Mouse (Mus musculus) spleen, adult 2 months (tissue): Measurements from ENCODE around the gene Cnot11. TPM values are rescaled to one million over a fixed set of nuclear protein-coding genes. Genes with fewer than 3 reads are reported as not detected.

Source experiments
- DNase-seq, 2 experiments: peaks; one replicate each; pipeline versions ENCODE4 v3.0.0 to v3.0.0-alpha.2; 2012 to 2021; ENCODE audit warnings: low spot score in 2 of 2, low read depth in 1 of 2
- H3K27ac ChIP-seq: fragments of 200-500 bp; 2 replicates; pipeline ENCODE4 v1.5.1; 2012; ENCODE audit warnings: low read length, inconsistent platforms; ENCODE audit not compliant: insufficient read depth
- H3K27me3 ChIP-seq: fragments of 200-500 bp; 2 replicates; pipeline ENCODE4 v1.6.1; 2012; ENCODE audit warnings: mild to moderate bottlenecking, moderate library complexity, low read length, inconsistent platforms; ENCODE audit not compliant: control insufficient read depth, insufficient read depth
- H3K36me3 ChIP-seq: fragments of 200-500 bp; 2 replicates; pipeline ENCODE4 v1.6.1; 2012; ENCODE audit warnings: mild to moderate bottlenecking, low read length, inconsistent platforms; ENCODE audit not compliant: control insufficient read depth, insufficient read depth
- H3K4me1 ChIP-seq: fragments of 200-500 bp; 2 replicates; pipeline ENCODE4 v1.6.1; 2011; ENCODE audit warnings: inconsistent platforms; ENCODE audit not compliant: control insufficient read depth, insufficient read depth, insufficient read length
- H3K4me3 ChIP-seq: fragments of 200-500 bp; 2 replicates; pipeline ENCODE4 v1.5.1; 2011; ENCODE audit warnings: mild to moderate bottlenecking, inconsistent platforms; ENCODE audit not compliant: insufficient read depth, insufficient read length; ENCODE audit errors: extremely low read depth
- CTCF ChIP-seq: fragments of 200-500 bp; IDR thresholded peaks from 2 replicates; pipeline ENCODE4 v1.5.1; 2011; ENCODE audit warnings: mild to moderate bottlenecking, inconsistent platforms; ENCODE audit not compliant: insufficient read depth, insufficient read length, insufficient replicate concordance; ENCODE audit errors: extremely low read depth
- POLR2A ChIP-seq: fragments of 200-500 bp; IDR thresholded peaks from 2 replicates; pipeline ENCODE4 v1.6.1; 2011; ENCODE audit warnings: low read depth, low read length, inconsistent platforms
- WGBS: fragments of 180-500 bp; shearing (Covaris S2); methylation state at CpG from one replicate; pipeline ENCODE4 v1.1.7; 2018; 5-methylcytosine and 5-hydroxymethylcytosine counted together
- polyA plus RNA-seq: library from polyadenylated mRNA; depleted of rRNA; stranded (reverse); fragments of >200 nt; gene quantifications from 2 replicates; pipeline ENCODE4 v1.2.3, GENCODE M21; 2012

The Cnot11 gene
- polyA plus RNA-seq, 1 experiment: 11.2 TPM

DNA sequence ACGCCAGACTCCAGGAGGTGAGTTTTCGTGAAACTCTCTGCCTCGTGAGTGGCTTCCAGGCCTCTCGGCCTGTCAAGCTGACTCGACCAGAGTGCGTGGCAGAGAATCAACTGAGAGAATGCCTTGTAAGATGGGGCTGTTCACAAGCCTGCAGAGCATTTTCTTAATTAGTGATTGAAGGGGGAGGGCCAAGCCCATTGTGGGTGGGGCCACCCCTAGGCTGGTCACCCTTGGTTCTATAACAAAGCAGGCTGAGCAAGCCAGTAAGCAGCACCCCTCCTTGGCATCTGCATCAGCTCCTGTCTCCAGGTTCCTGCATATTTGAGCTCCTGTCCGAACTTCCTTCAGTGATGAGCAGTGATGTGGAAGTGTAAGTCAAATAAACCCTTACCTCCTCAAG, 13.5 kb upstream of the Cnot11 start:
- no peak overlapping the region for H3K4me3 ChIP-seq
- H3K27ac ChIP-seq: no peak overlapping the region
- 91% methylated on average over 7 of the region's 7 CpGs for WGBS
- no peak for TF ChIP-seq POLR2A
- TF ChIP-seq CTCF: no peak
- DNase-seq: no peak
- H3K36me3 ChIP-seq: no peaks in the 10 kb centered on the region
- no peaks in the 10 kb centered on the region; the same call in 1 of the 2 replicates for H3K27me3 ChIP-seq
- no peaks in the 10 kb centered on the region for H3K4me1 ChIP-seq

DNA sequence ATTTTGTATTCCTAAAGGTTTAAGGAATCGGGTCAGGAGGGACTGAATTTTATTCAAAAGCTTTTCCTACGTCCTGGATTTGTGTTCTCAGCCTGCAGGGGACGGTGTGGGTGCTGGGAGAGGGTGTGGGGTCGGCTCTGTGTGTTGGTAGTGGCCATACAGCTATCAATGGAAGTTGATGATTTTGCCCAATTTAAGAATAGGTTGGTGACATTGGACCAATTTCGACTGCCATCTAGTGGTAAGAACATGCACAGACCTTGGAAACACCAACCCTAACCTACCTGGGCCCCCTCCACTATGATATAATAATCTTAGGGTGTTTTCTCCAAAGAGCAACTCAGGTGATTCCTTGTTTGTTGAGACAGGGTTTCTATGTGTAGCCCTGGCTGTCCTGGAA, 12.3 kb upstream of the Cnot11 start:
- H3K27me3 ChIP-seq: no peaks in the 10 kb centered on the region; the same call in 1 of the 2 replicates
- H3K4me1 ChIP-seq: 0 out of 2 replicates have a peak, but pooled peaks cover 3% of the 10 kb centered on the region
- DNase-seq: no peak
- H3K36me3 ChIP-seq: no peaks in the 10 kb centered on the region
- no peak overlapping the region for H3K4me3 ChIP-seq
- no peak overlapping the region for H3K27ac ChIP-seq
- WGBS: 23% methylated on average over 5 of the region's 5 CpGs
- TF ChIP-seq POLR2A: no peak
- no peak for TF ChIP-seq CTCF

DNA sequence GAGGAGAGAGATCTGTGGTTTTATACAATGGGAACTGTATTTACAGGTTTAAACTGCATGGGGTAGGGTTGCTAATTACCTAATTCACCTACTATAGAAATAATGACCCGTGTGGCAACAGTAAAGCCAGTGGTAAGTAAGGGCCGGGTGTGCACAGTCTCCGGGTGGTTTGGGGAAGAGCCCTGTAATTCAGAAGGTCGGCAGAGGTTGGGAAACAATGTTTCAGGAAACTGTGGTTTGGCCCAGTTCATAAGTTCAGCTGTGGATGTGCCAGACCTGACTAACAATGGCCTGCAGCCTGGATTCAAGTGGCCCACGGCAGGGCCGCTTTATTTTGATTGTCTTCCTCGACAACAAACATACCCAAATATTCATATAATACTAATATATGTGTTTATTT, 9.0 kb upstream of the Cnot11 start:
- no peaks in the 10 kb centered on the region; the same call in 1 of the 2 replicates for H3K27me3 ChIP-seq
- no peak for DNase-seq
- H3K36me3 ChIP-seq: no peaks in the 10 kb centered on the region
- WGBS: 15% methylated on average over 7 of the region's 7 CpGs
- TF ChIP-seq POLR2A (no peak), CTCF (no peak)
- no peak overlapping the region for H3K27ac ChIP-seq
- H3K4me3 ChIP-seq: no peak overlapping the region
- H3K4me1 ChIP-seq: 0 out of 2 replicates have a peak, but pooled peaks cover 3% of the 10 kb centered on the region

DNA sequence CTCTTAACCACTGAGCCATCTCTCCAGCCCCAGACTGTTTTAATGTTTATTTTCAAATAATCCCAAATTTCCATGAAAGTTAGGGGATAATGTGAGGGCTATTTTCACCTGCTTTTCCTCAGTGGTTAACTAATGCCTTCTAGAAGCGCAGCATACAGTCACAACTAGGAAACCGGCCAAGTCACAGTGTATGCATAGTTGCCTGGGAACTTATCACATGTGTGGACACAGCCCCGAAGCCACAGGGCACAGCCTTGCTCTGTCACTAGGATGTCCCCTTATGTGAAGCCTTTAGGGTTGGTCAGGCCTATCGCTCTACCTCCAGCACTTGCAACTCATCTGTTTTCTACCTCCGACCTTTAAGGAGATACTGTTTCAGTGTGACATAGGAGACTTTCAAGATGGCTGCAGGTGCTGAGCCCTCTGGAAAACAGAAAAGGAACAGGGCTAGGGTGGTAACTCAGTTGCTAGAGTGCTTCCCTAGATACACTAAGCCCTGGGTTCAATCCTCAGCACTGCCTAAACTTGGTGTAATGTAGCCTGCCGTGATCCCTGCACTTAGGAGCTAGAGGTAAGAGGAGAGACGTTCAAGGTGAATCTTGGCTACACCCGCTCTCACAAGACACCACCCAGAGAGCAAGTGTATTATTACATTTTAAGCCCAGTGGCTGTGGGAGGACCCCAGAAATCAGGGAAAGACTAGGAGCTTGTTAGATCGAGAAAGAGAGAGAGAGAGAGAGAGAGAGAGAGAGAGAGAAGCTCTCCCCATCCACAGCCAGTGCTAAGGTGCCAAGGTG, 8.2 kb upstream of the Cnot11 start:
- no peak overlapping the region for H3K4me3 ChIP-seq
- no peak for DNase-seq
- H3K4me1 ChIP-seq: 0 out of 2 replicates have a peak, but pooled peaks cover 3% of the 10 kb centered on the region
- no peak overlapping the region for H3K27ac ChIP-seq
- TF ChIP-seq CTCF: no peak
- no peak for TF ChIP-seq POLR2A
- H3K27me3 ChIP-seq: no peaks in the 10 kb centered on the region; the same call in 1 of the 2 replicates
- WGBS: 75% methylated on average over 9 of the region's 9 CpGs
- no peaks in the 10 kb centered on the region for H3K36me3 ChIP-seq

DNA sequence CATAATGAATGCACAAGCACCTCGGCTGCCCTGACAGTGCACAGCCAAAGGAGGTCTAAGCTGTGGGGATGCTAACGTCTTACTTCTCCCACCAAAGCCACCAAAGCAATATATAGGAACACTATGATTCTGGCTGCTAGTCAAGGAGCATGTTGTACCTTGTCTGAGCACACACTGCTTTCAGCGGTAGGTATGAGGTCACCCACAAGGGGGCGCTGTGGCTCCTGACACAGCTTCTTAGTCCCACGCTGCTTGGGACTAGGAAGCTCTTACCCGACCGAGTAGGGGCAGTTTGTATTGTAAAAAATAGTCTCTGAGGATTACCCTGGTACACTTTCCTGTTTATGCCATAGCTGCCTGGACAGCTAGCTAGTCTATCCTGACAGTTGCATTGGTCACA, 7.4 kb upstream of the Cnot11 start:
- TF ChIP-seq CTCF: peak; percentile 78; the same call in 1 of the 2 replicates
- no peak for TF ChIP-seq POLR2A
- Histone ChIP-seq H3K27ac (no peak overlapping the region), H3K36me3 (no peaks in the 10 kb centered on the region), H3K4me3 (no peak overlapping the region), H3K27me3 (no peaks in the 10 kb centered on the region), H3K4me1 (0 out of 2 replicates have a peak, but pooled peaks cover 3% of the 10 kb centered on the region)
- WGBS: 13% methylated on average over 7 of the region's 7 CpGs
- peak; percentile 48 to 70 for DNase-seq

DNA sequence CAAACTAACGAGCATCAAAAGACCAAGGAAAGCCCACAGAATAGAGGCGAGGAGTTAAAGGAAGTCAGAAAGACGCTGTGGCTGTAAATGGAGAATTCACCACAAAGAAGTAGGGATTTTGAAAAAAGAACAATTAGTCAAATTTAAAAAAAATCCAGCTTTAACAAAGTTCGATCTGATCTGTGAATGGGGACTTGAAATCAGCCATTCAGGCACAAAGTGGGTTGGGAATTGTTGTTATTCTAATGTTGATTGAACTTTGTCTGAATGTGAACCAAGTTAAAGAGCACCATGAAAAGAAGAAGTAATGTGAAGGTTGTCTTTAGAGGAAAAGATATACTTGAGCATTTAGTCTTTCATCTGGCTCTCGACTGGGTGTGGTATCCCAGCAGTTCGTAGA, 6.5 kb upstream of the Cnot11 start:
- Histone ChIP-seq H3K27ac (no peak overlapping the region), H3K27me3 (no peaks in the 10 kb centered on the region), H3K4me1 (0 out of 2 replicates have a peak, but pooled peaks cover 3% of the 10 kb centered on the region), H3K4me3 (no peak overlapping the region), H3K36me3 (no peaks in the 10 kb centered on the region)
- no peak for DNase-seq
- 52% methylated on average over 6 of the region's 6 CpGs for WGBS
- no peak for TF ChIP-seq CTCF
- no peak for TF ChIP-seq POLR2A
